Mouse (Mus musculus): ENCODE measurements around the gene Phlda1. TPM values are rescaled to one million over a fixed set of nuclear protein-coding genes. Genes with fewer than 3 reads are reported as not detected.
A peak's percentile ranks its signal among the peaks of the same experiment; 100 is the strongest.
"Not testable (repeated sequence)": the region's sequence is repeated elsewhere in the genome, so short reads cannot be mapped to it uniquely, and the experiment has no call there.

The Phlda1 gene
- polyA plus RNA-seq, 1 experiment from 2014 or later: 106 TPM

GRCm38 (mm10) chr10:111476989-111477510, 29.0 kb upstream of the Phlda1 start:
- Histone ChIP-seq H3K4me2 (peak overlapping the region; percentile 36; the same call in 1 of the 2 replicates), H3K27me3 (no peaks in the 10 kb centered on the region), H3K9me3 (no peaks in the 10 kb centered on the region), H3K4me1 (replicated peaks) (peaks cover 53% of the 10 kb centered on the region), H3K27ac (replicated peaks) (no peak overlapping the region), H3K9ac (no peak overlapping the region), H3K36me3 (peaks cover 15% of the 10 kb centered on the region), H3K4me3 (no peak overlapping the region)
- WGBS: 85% methylated on average over 6 of the region's 6 CpGs
- ATAC-seq (ENCODE audit: low read depth): no peak

- Histone ChIP-seq H3K36me3 (peaks cover 34% of the 10 kb centered on the region), H3K27me3 (no peaks in the 10 kb centered on the region)
- WGBS: 81% methylated on average over 5 of the region's 5 CpGs
Measured at GRCm38 (mm10) chr10:111479599-111479998, 26.5 kb upstream of the Phlda1 start.

GRCm38 (mm10) chr10:111482654-111483053, 23.4 kb upstream of the Phlda1 start:
- Histone ChIP-seq H3K9me3 (no peaks in the 10 kb centered on the region), H3K9ac (no peak overlapping the region), H3K4me2 (no peak overlapping the region), H3K4me3 (no peak overlapping the region), H3K36me3 (peaks cover 57% of the 10 kb centered on the region), H3K27me3 (no peaks in the 10 kb centered on the region), H3K27ac (replicated peaks) (no peak overlapping the region), H3K4me1 (replicated peaks) (peaks cover 12% of the 10 kb centered on the region)
- no peak for ATAC-seq (ENCODE audit: low read depth)
- WGBS: 99% methylated on average over 2 of the region's 2 CpGs

More at GRCm38 (mm10) chr10:111479599-111479998, 26.5 kb upstream of the Phlda1 start:
- Histone ChIP-seq H3K9ac (no peak overlapping the region), H3K4me2 (no peak overlapping the region), H3K27ac (replicated peaks) (no peak overlapping the region), H3K4me3 (no peak overlapping the region), H3K9me3 (no peaks in the 10 kb centered on the region), H3K4me1 (replicated peaks) (peaks cover 42% of the 10 kb centered on the region)
- ATAC-seq (ENCODE audit: low read depth): no peak

- no peak overlapping the region for H3K4me3 ChIP-seq
- no peak overlapping the region for H3K9ac ChIP-seq
- H3K27me3 ChIP-seq: no peaks in the 10 kb centered on the region
- peaks cover 8% of the 10 kb centered on the region for H3K4me1 ChIP-seq (replicated peaks)
- WGBS: 88% methylated on average over 5 of the region's 5 CpGs
- peaks cover 67% of the 10 kb centered on the region for H3K36me3 ChIP-seq
- ATAC-seq (ENCODE audit: low read depth): no peak
- no peak overlapping the region for H3K4me2 ChIP-seq
- H3K9me3 ChIP-seq: no peaks in the 10 kb centered on the region
- H3K27ac ChIP-seq (replicated peaks): no peak overlapping the region
Measured at GRCm38 (mm10) chr10:111484079-111484478, 22.0 kb upstream of the Phlda1 start.

GRCm38 (mm10) chr10:111488793-111489192, 17.3 kb upstream of the Phlda1 start:
- Histone ChIP-seq H3K9ac (no peak overlapping the region), H3K4me3 (no peak overlapping the region), H3K4me2 (no peak overlapping the region), H3K27me3 (no peaks in the 10 kb centered on the region), H3K4me1 (replicated peaks) (no peaks in the 10 kb centered on the region), H3K27ac (replicated peaks) (no peak overlapping the region), H3K36me3 (peaks cover 77% of the 10 kb centered on the region), H3K9me3 (no peaks in the 10 kb centered on the region)
- no peak for ATAC-seq (ENCODE audit: low read depth)
- 80% methylated on average over 2 of the region's 2 CpGs for WGBS

GRCm38 (mm10) chr10:111490079-111490478, 16.0 kb upstream of the Phlda1 start:
- not testable (repeated sequence) for H3K4me1 ChIP-seq (replicated peaks)
- WGBS: 88% methylated on average over 4 of the region's 4 CpGs
- H3K36me3 ChIP-seq: peaks cover 74% of the 10 kb centered on the region

GRCm38 (mm10) chr10:111495888-111496287, 10.2 kb upstream of the Phlda1 start:
- 93% methylated on average over 7 of the region's 7 CpGs for WGBS
- no peak for ATAC-seq (ENCODE audit: low read depth)
- Histone ChIP-seq H3K4me2 (no peak overlapping the region), H3K4me1 (replicated peaks) (no peaks in the 10 kb centered on the region), H3K4me3 (no peak overlapping the region), H3K27ac (replicated peaks) (no peak overlapping the region), H3K36me3 (peaks cover 64% of the 10 kb centered on the region), H3K27me3 (no peaks in the 10 kb centered on the region), H3K9ac (no peak overlapping the region), H3K9me3 (no peaks in the 10 kb centered on the region)

More at GRCm38 (mm10) chr10:111490079-111490478, 16.0 kb upstream of the Phlda1 start:
- not testable (repeated sequence) for H3K4me3 ChIP-seq; H3K27me3 ChIP-seq; H3K4me2 ChIP-seq; ATAC-seq (ENCODE audit: low read depth); H3K9ac ChIP-seq; H3K9me3 ChIP-seq; H3K27ac ChIP-seq (replicated peaks)

- no peaks in the 10 kb centered on the region for H3K27me3 ChIP-seq
- no peak overlapping the region for H3K9ac ChIP-seq
- no peak overlapping the region for H3K4me3 ChIP-seq
- peaks cover 13% of the 10 kb centered on the region for H3K4me1 ChIP-seq (replicated peaks)
- no peak overlapping the region for H3K4me2 ChIP-seq
- peaks cover 35% of the 10 kb centered on the region for H3K36me3 ChIP-seq
- WGBS: 78% methylated on average over 6 of the region's 6 CpGs
- no peak for ATAC-seq (ENCODE audit: low read depth)
- no peaks in the 10 kb centered on the region for H3K9me3 ChIP-seq
- H3K27ac ChIP-seq (replicated peaks): no peak overlapping the region
Measured at GRCm38 (mm10) chr10:111499892-111500291, 6.2 kb upstream of the Phlda1 start.

- H3K9me3 ChIP-seq: no peaks in the 10 kb centered on the region
- no peak overlapping the region for H3K27ac ChIP-seq (replicated peaks)
- no peak for ATAC-seq (ENCODE audit: low read depth)
- H3K4me3 ChIP-seq: no peak overlapping the region
- H3K27me3 ChIP-seq: no peaks in the 10 kb centered on the region
- H3K36me3 ChIP-seq: peaks cover 13% of the 10 kb centered on the region
- H3K9ac ChIP-seq: no peak overlapping the region
- WGBS: 0% methylated on average over 3 of the region's 3 CpGs
- H3K4me2 ChIP-seq: no peak overlapping the region
- peaks cover 24% of the 10 kb centered on the region for H3K4me1 ChIP-seq (replicated peaks)
Measured at GRCm38 (mm10) chr10:111503071-111503470, 3.0 kb upstream of the Phlda1 start.

- Histone ChIP-seq H3K9ac (no peak overlapping the region), H3K9me3 (no peaks in the 10 kb centered on the region), H3K4me2 (no peak overlapping the region), H3K4me3 (no peak overlapping the region), H3K4me1 (replicated peaks) (peaks cover 28% of the 10 kb centered on the region), H3K27me3 (no peaks in the 10 kb centered on the region), H3K27ac (replicated peaks) (no peak overlapping the region), H3K36me3 (0 out of 2 replicates have a peak, but pooled peaks cover 6% of the 10 kb centered on the region)
- WGBS: 37% methylated on average over 10 of the region's 10 CpGs
- no peak for ATAC-seq (ENCODE audit: low read depth)
Measured at GRCm38 (mm10) chr10:111503716-111504115, 2.4 kb upstream of the Phlda1 start.

GRCm38 (mm10) chr10:111504606-111505005, 1.5 kb upstream of the Phlda1 start:
- H3K4me1 ChIP-seq (replicated peaks): peaks cover 37% of the 10 kb centered on the region
- no peak for ATAC-seq (ENCODE audit: low read depth)
- H3K4me2 ChIP-seq: no peak overlapping the region
- no peak overlapping the region for H3K27ac ChIP-seq (replicated peaks)
- H3K9ac ChIP-seq: no peak overlapping the region
- 0 out of 2 replicates have a peak, but pooled peaks cover 4% of the 10 kb centered on the region for H3K36me3 ChIP-seq
- no peaks in the 10 kb centered on the region for H3K27me3 ChIP-seq
- 82% methylated on average over 1 of the region's 1 CpGs for WGBS
- no peaks in the 10 kb centered on the region for H3K9me3 ChIP-seq
- H3K4me3 ChIP-seq: no peak overlapping the region

- Histone ChIP-seq H3K36me3 (0 out of 2 replicates have a peak, but pooled peaks cover 4% of the 10 kb centered on the region), H3K4me3 (no peak overlapping the region), H3K27me3 (no peaks in the 10 kb centered on the region), H3K9ac (peak overlapping the region; percentile 92), H3K27ac (replicated peaks) (no peak overlapping the region), H3K9me3 (no peaks in the 10 kb centered on the region), H3K4me1 (replicated peaks) (peaks cover 42% of the 10 kb centered on the region), H3K4me2 (peak overlapping the region; percentile 72)
- ATAC-seq (ENCODE audit: low read depth): no peak
- WGBS: 45% methylated on average over 7 of the region's 7 CpGs
Measured at GRCm38 (mm10) chr10:111505406-111505805, 680 bp upstream of the Phlda1 start.

- no peaks in the 10 kb centered on the region for H3K9me3 ChIP-seq
- WGBS: under 1% methylated on average over 21 of the region's 23 CpGs
- H3K4me3 ChIP-seq: peak overlapping the region; percentile 66
- H3K4me2 ChIP-seq: peak overlapping the region; percentile 72
- H3K4me1 ChIP-seq (replicated peaks): peaks cover 47% of the 10 kb centered on the region
- no peaks in the 10 kb centered on the region for H3K36me3 ChIP-seq
- peak overlapping the region; percentile 96 for H3K27ac ChIP-seq (replicated peaks)
- peak; percentile 60 for ATAC-seq (ENCODE audit: low read depth)
- no peaks in the 10 kb centered on the region for H3K27me3 ChIP-seq
- H3K9ac ChIP-seq: peak overlapping the region; percentile 92
Measured at GRCm38 (mm10) chr10:111506926-111507459, 907 bp downstream of the Phlda1 start.
